Mouse (Mus musculus) myocyte (in vitro differentiated cells): ENCODE measurements around the gene Brpf3.

Source experiments
- CEBPB ChIP-seq: IDR thresholded peaks from 2 replicates; pipeline ENCODE4 v1.6.1; 2011; ENCODE audit warnings: mild to moderate bottlenecking, moderate library complexity; ENCODE audit not compliant: poor library complexity, insufficient read depth, severe bottlenecking
- E2F4 ChIP-seq: IDR thresholded peaks from one replicate; pipeline ENCODE4 v1.6.1; 2011; ENCODE audit warnings: mild to moderate bottlenecking, control low read depth, moderate library complexity; ENCODE audit not compliant: insufficient read depth
- MAX ChIP-seq: IDR thresholded peaks from one replicate; pipeline ENCODE4 v1.6.1; 2011; ENCODE audit warnings: low read depth, mild to moderate bottlenecking, control low read depth
- MYOD1 ChIP-seq, 3 experiments: IDR thresholded peaks; one replicate each; pipeline ENCODE4 v1.6.1; 2011; ENCODE audit warnings: control low read depth in 2 of 3, low read depth in 2 of 3, mild to moderate bottlenecking in 2 of 3, moderate library complexity in 1 of 3; ENCODE audit not compliant: insufficient read length in 2 of 3, control insufficient read depth in 1 of 3
- POLR2A ChIP-seq: IDR thresholded peaks from one replicate; pipeline ENCODE4 v1.6.1; 2011; ENCODE audit warnings: low read depth, mild to moderate bottlenecking, control low read depth, moderate library complexity; ENCODE audit not compliant: insufficient read length
- POLR2AphosphoS2 ChIP-seq: IDR thresholded peaks from one replicate; pipeline ENCODE4 v1.6.1; 2011; ENCODE audit warnings: low read depth, control low read depth; ENCODE audit not compliant: insufficient read length
- REST ChIP-seq: IDR thresholded peaks from one replicate; pipeline ENCODE4 v1.6.1; 2011; ENCODE audit warnings: mild to moderate bottlenecking, control low read depth, moderate library complexity; ENCODE audit not compliant: insufficient read depth, insufficient read length
- SRF ChIP-seq: IDR thresholded peaks from one replicate; pipeline ENCODE4 v1.6.1; 2011; ENCODE audit warnings: low read depth; ENCODE audit not compliant: control insufficient read depth, insufficient read length
- TCF12 ChIP-seq: IDR thresholded peaks from one replicate; pipeline ENCODE4 v1.6.1; 2011; ENCODE audit warnings: mild to moderate bottlenecking, control low read depth; ENCODE audit not compliant: poor library complexity, insufficient read depth, severe bottlenecking
- TCF3 ChIP-seq: IDR thresholded peaks from one replicate; pipeline ENCODE4 v1.6.1; 2011; ENCODE audit warnings: low read depth, control low read depth; ENCODE audit not compliant: insufficient read length
- USF1 ChIP-seq: IDR thresholded peaks from one replicate; pipeline ENCODE4 v1.6.1; 2011; ENCODE audit warnings: low read depth, mild to moderate bottlenecking, control low read depth, moderate library complexity

- TF ChIP-seq MAX (no peak), TCF12 (no peak), SRF (no peak), E2F4 (no peak), CEBPB (no peak), POLR2A (no peak), USF1 (no peak), MYOD1 (IDR thresholded peaks at IDR 0.05; ENCODE audit: control insufficient read depth in 1 of 3, insufficient read length in 2 of 3, low read depth in 2 of 3) (no peak), POLR2AphosphoS2 (no peak), REST (no peak), TCF3 (no peak)
Observed at GRCm38 (mm10) chr17:28871831-28872230, 70.9 kb downstream of the Brpf3 start.
